ENCODE assay signal across 9 mouse cellular contexts in genomic region chr2:181147546-181148317, GRCm38 (mm10). TPM values are rescaled to one million over a fixed set of nuclear protein-coding genes. Genes with fewer than 3 reads are reported as not detected.
DNase-seq lines count a peak whose midpoint lies in the region; ATAC-seq and TF ChIP-seq lines count a peak whose summit lies in the region.
"Had no signal": no experiment of that assay in that cellular context is flagged by ENCODE, and none has a peak within 500 bp of the region (broad histone marks: within the 10 kb centered on the region; RNA-seq: fewer than 3 reads in every experiment).

No protein-coding gene starts in this region.

- no peaks in the 10 kb centered on the region for H3K4me1 ChIP-seq in heart, postnatal 0 days (ENCODE audit: control insufficient read depth, insufficient read depth)
- H3K4me1 ChIP-seq in midbrain, embryonic 12.5 days = peaks cover 14% of the 10 kb centered on the region

- intact Hi-C loops in gastrocnemius, adult 2 months (cut with DNase I) = no loop called here

- no peak for TF ChIP-seq EP300 in heart, postnatal 0 days (IDR thresholded peaks at IDR 0.05; ENCODE audit: low read depth)

- H3K36me3 ChIP-seq in heart, postnatal 0 days (replicated peaks; ENCODE audit: control insufficient read depth, insufficient read depth, low read length) = peaks cover 55% of the 10 kb centered on the region
- no peaks in the 10 kb centered on the region for H3K36me3 ChIP-seq in midbrain, embryonic 12.5 days

- no peak overlapping the region for H3K9ac ChIP-seq in heart, postnatal 0 days (replicated peaks; ENCODE audit: low read depth, low read length)
- H3K9ac ChIP-seq in midbrain, embryonic 12.5 days (replicated peaks) = peak overlapping the region; percentile 50

- 0 out of 2 replicates have a peak, but pooled peaks cover 14% of the 10 kb centered on the region for H3K27me3 ChIP-seq in heart, postnatal 0 days (ENCODE audit: control insufficient read depth, insufficient read depth, low read length)
- peaks cover 57% of the 10 kb centered on the region for H3K27me3 ChIP-seq in midbrain, embryonic 12.5 days

- peak overlapping the region; percentile 65 for H3K4me2 ChIP-seq in heart, postnatal 0 days (ENCODE audit: low read depth, low read length)
- peak overlapping the region; percentile 92 for H3K4me2 ChIP-seq in midbrain, embryonic 12.5 days (replicated peaks)

- H3K9me3 ChIP-seq in heart, postnatal 0 days (replicated peaks; ENCODE audit: control insufficient read depth, low read length) = no peaks in the 10 kb centered on the region
- no peaks in the 10 kb centered on the region for H3K9me3 ChIP-seq in midbrain, embryonic 12.5 days

- H3K4me3 ChIP-seq in gastrocnemius, adult 2 months = peak overlapping the region; percentile 70
- peak overlapping the region; percentile 35 for H3K4me3 ChIP-seq in heart, postnatal 0 days (ENCODE audit: low read depth, low read length)
- H3K4me3 ChIP-seq in midbrain, embryonic 12.5 days = peak overlapping the region; percentile 48

- 14% methylated on average over 60 of the region's 61 CpGs for WGBS in heart, postnatal 0 days
- 1% methylated on average over 45 of the region's 61 CpGs for WGBS in midbrain, embryonic 12.5 days

- ATAC-seq in heart, postnatal 0 days (ENCODE audit: insufficient read depth, low read depth) = peak; percentile 32; the same call in 1 of the 2 replicates
- peak; percentile 36 for ATAC-seq in midbrain, embryonic 12.5 days (ENCODE audit: low FRiP score, low read depth)
- ATAC-seq in frontal cortex, adult (ENCODE audit: low TSS enrichment) = no peak
- ATAC-seq: Patski had no signal

- no peak for TF ChIP-seq CTCF in gastrocnemius, adult 2 months (IDR thresholded peaks at IDR 0.05)
- no peak for TF ChIP-seq CTCF in heart, postnatal 0 days (IDR thresholded peaks at IDR 0.05; ENCODE audit: low read depth)

- DNase-seq in gastrocnemius, adult 2 months = peak; percentile 60
- no peak for DNase-seq in gastrocnemius, postnatal 25 days
- DNase-seq in embryo, embryonic 10.5 days (ENCODE audit: low spot score) = peak; percentile 55
- peak; percentile 24 for DNase-seq in heart, postnatal 0 days (ENCODE audit: low spot score)
- DNase-seq in kidney, postnatal 4 days = peak; percentile 67 to 69
- peak; percentile 30 for DNase-seq in thymus, postnatal 14 days

- peak overlapping the region; percentile 86 for H3K27ac ChIP-seq in gastrocnemius, adult 2 months
- no peak overlapping the region for H3K27ac ChIP-seq in heart, postnatal 0 days (ENCODE audit: low read depth)
- no peak overlapping the region for H3K27ac ChIP-seq in midbrain, embryonic 12.5 days (replicated peaks)

RNA-seq across cellular contexts. Expression of gene Eef1a2, which starts 9.1 kb away (rescaled TPM):
- total RNA-seq in gastrocnemius, adult 2 months (2021) = 1,000 to 10,000 TPM; 2,005 to 2,177 TPM
- 1,000 to 10,000 TPM; 1,917 to 2,157 TPM for total RNA-seq in gastrocnemius, postnatal 25 days (2021)
- total RNA-seq in heart, postnatal 0 days (2014; rRNA removed; ENCODE audit: low replicate concordance) = 263 and 291 TPM in 2 replicates
- 19.9 and 21.6 TPM in 2 replicates for polyA plus RNA-seq in heart, postnatal 0 days (2015; fragmentation: Nextera tagmentation; extraction: Ambion mirVana)
- polyA plus RNA-seq in midbrain, embryonic 12.5 days (2016; fragmentation: Nextera tagmentation; extraction: Ambion mirVana) = 1.4 and 1.6 TPM in 2 replicates
- polyA plus RNA-seq: Patski had no signal

RNA-seq across cellular contexts. Expression of gene Kcnq2, which starts 12.6 kb away (rescaled TPM):
- total RNA-seq in gastrocnemius, adult 2 months (2021) = not detected
- total RNA-seq in gastrocnemius, postnatal 25 days (2021) = not detected
- total RNA-seq in heart, postnatal 0 days (2014; rRNA removed; ENCODE audit: low replicate concordance) = 0.04 and 0.08 TPM in 2 replicates
- polyA plus RNA-seq in heart, postnatal 0 days (2015; fragmentation: Nextera tagmentation; extraction: Ambion mirVana) = not detected in 2 replicates
- polyA plus RNA-seq in midbrain, embryonic 12.5 days (2016; fragmentation: Nextera tagmentation; extraction: Ambion mirVana) = 30.7 and 34.3 TPM in 2 replicates

RNA-seq across cellular contexts. Expression of gene Ppdpf, which starts 39.3 kb away (rescaled TPM):
- total RNA-seq in gastrocnemius, adult 2 months (2021) = 10 to 100 TPM; 39.1 to 46.2 TPM
- 10 to 100 TPM; 44.4 to 49.5 TPM for total RNA-seq in gastrocnemius, postnatal 25 days (2021)
- total RNA-seq in heart, postnatal 0 days (2014; rRNA removed; ENCODE audit: low replicate concordance) = 154 and 155 TPM in 2 replicates
- 145 and 157 TPM in 2 replicates for polyA plus RNA-seq in heart, postnatal 0 days (2015; fragmentation: Nextera tagmentation; extraction: Ambion mirVana)
- polyA plus RNA-seq in midbrain, embryonic 12.5 days (2016; fragmentation: Nextera tagmentation; extraction: Ambion mirVana) = 423 and 462 TPM in 2 replicates

RNA-seq across cellular contexts. Expression of gene Ptk6, which starts 54.9 kb away (rescaled TPM):
- total RNA-seq in gastrocnemius, adult 2 months (2021) = not detected
- not detected for total RNA-seq in gastrocnemius, postnatal 25 days (2021)
- not detected in 2 replicates for total RNA-seq in heart, postnatal 0 days (2014; rRNA removed; ENCODE audit: low replicate concordance)
- not detected in 2 replicates for polyA plus RNA-seq in heart, postnatal 0 days (2015; fragmentation: Nextera tagmentation; extraction: Ambion mirVana)
- not detected in 2 replicates for polyA plus RNA-seq in midbrain, embryonic 12.5 days (2016; fragmentation: Nextera tagmentation; extraction: Ambion mirVana)
- polyA plus RNA-seq: Patski had no signal
